Mouse (Mus musculus) midbrain, embryonic 15.5 days (tissue): ENCODE measurements around the gene Myh4. TPM values are rescaled to one million over a fixed set of nuclear protein-coding genes. Genes with fewer than 3 reads are reported as not detected.

Experiments used
- ATAC-seq: fragments of 200-750 bp; cut with Nextera tagmentation; replicated peaks from 2 replicates; pipeline ENCODE4 v1.8.0; 2017; ENCODE audit warnings: moderate TSS enrichment
- H3K27ac ChIP-seq: fragments of 300-500 bp; sonication (generic); 2 replicates; pipeline ENCODE4 v1.5.1; 2015; ENCODE audit warnings: mild to moderate bottlenecking, inconsistent platforms
- H3K27me3 ChIP-seq: fragments of 300-500 bp; sonication (generic); replicated peaks from 2 replicates; pipeline ENCODE4 v1.6.1; 2015; ENCODE audit warnings: inconsistent platforms
- H3K36me3 ChIP-seq: fragments of 300-500 bp; sonication (generic); replicated peaks from 2 replicates; pipeline ENCODE4 v1.6.1; 2015; ENCODE audit warnings: inconsistent platforms
- H3K4me1 ChIP-seq: fragments of 300-500 bp; sonication (generic); 2 replicates; pipeline ENCODE4 v1.6.1; 2015; ENCODE audit warnings: inconsistent platforms
- H3K4me2 ChIP-seq: fragments of 300-500 bp; sonication (generic); 2 replicates; pipeline ENCODE4 v1.6.1; 2015; ENCODE audit warnings: inconsistent platforms, mild to moderate bottlenecking, moderate library complexity
- H3K4me3 ChIP-seq: fragments of 300-500 bp; sonication (generic); 2 replicates; pipeline ENCODE4 v1.5.1; 2015; ENCODE audit warnings: mild to moderate bottlenecking, inconsistent platforms
- H3K9ac ChIP-seq: fragments of 300-500 bp; sonication (generic); 2 replicates; pipeline ENCODE4 v1.6.1; 2015; ENCODE audit warnings: mild to moderate bottlenecking, inconsistent platforms
- H3K9me3 ChIP-seq: fragments of 300-500 bp; sonication (generic); 2 replicates; pipeline ENCODE4 v1.6.1; 2016; ENCODE audit warnings: inconsistent platforms
- WGBS: fragments of 180-500 bp; shearing (Covaris S2); methylation state at CpG from one replicate; pipeline ENCODE4 v1.1.7; 2015; ENCODE audit warnings: mixed read lengths; 5-methylcytosine and 5-hydroxymethylcytosine counted together
- polyA plus RNA-seq: library from polyadenylated mRNA; unstranded; fragments of >200 nt; fragmentation: Nextera tagmentation; extraction: Ambion mirVana; gene quantifications from 2 replicates; pipeline ENCODE4 v1.2.1, GENCODE M21; 2015

The Myh4 gene
- polyA plus RNA-seq, 1 experiment from 2014 or later = 0.14 TPM

DNA sequence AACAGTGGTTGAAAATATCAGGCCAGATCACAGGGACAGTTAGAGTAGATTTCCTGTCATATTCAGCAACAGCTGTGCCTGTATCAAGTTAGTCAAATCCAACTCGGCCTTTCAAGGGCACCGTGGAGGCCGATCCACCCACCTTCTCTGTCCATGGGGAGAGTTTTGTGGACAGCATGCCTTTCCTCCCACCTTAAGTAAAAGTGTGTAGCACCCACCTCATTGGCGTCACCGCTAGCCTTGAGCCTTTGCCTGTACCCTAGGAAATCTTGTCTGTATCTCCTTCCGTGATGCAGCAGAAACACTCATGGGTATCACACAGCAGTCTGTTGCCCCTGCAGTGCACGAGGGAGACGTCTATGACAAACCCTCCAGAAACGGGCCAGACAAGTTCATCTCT lies 1.0 kb upstream of the Myh4 start:
- Histone ChIP-seq H3K27me3 (no peaks in the 10 kb centered on the region), H3K36me3 (no peaks in the 10 kb centered on the region), H3K4me3 (no peak overlapping the region), H3K4me1 (no peaks in the 10 kb centered on the region), H3K9me3 (no peaks in the 10 kb centered on the region), H3K4me2 (no peak overlapping the region), H3K27ac (no peak overlapping the region), H3K9ac (no peak overlapping the region)
- no peak for ATAC-seq
- WGBS = 88% methylated on average over 9 of the region's 9 CpGs

DNA sequence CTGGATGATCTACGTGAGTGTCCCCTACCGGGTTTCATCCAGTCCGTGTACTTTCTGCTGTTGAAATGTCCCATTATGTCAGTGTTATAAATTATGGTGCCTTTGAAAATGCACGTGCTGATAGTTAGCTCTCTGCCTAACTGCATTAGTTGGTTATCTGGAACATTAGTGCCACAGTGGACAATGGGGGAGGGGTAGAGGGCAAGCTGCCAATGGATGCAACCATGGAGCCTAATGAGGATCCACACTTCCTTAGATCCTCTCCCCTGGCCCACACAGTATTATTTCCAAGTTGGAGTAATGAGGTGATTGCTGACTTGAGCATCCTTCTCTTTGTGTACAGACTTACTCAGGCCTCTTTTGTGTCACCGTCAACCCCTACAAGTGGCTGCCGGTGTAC lies 3.2 kb downstream of the Myh4 start:
- H3K27me3 ChIP-seq = no peaks in the 10 kb centered on the region
- no peaks in the 10 kb centered on the region for H3K4me1 ChIP-seq
- H3K36me3 ChIP-seq = no peaks in the 10 kb centered on the region
- H3K4me3 ChIP-seq = no peak overlapping the region
- no peak overlapping the region for H3K27ac ChIP-seq
- no peak overlapping the region for H3K9ac ChIP-seq
- H3K9me3 ChIP-seq = no peaks in the 10 kb centered on the region
- no peak overlapping the region for H3K4me2 ChIP-seq
- WGBS = 90% methylated on average over 6 of the region's 6 CpGs
- no peak for ATAC-seq

DNA sequence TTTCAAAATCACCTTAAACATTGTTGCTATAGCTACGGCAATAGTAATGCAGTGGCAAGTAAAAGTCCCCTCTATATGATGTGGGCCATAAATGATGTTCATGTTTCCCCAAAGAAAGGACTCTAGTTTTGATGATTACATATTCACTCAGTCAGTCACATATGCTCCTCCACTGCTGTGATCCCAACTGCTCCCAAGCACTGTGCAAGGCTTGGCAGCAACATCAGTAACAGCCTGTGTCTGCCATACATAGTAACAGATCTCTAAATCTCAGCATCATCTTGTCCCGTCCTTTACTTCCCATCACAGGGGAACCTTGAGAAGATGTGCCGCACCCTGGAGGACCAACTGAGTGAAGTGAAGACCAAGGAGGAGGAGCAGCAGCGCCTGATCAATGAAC lies 15.9 kb downstream of the Myh4 start:
- H3K9me3 ChIP-seq = no peaks in the 10 kb centered on the region
- H3K27me3 ChIP-seq = no peaks in the 10 kb centered on the region
- H3K4me2 ChIP-seq = no peak overlapping the region
- no peaks in the 10 kb centered on the region for H3K4me1 ChIP-seq
- no peak overlapping the region for H3K4me3 ChIP-seq
- ATAC-seq = no peak
- 92% methylated on average over 4 of the region's 4 CpGs for WGBS
- H3K36me3 ChIP-seq = no peaks in the 10 kb centered on the region
- no peak overlapping the region for H3K27ac ChIP-seq
- no peak overlapping the region for H3K9ac ChIP-seq

- no peaks in the 10 kb centered on the region for H3K9me3 ChIP-seq
- H3K36me3 ChIP-seq = no peaks in the 10 kb centered on the region
- H3K9ac ChIP-seq = no peak overlapping the region
- H3K27ac ChIP-seq = no peak overlapping the region
- H3K4me2 ChIP-seq = no peak overlapping the region
- ATAC-seq = no peak
- no peak overlapping the region for H3K4me3 ChIP-seq
- WGBS = 90% methylated on average over 7 of the region's 7 CpGs
- H3K27me3 ChIP-seq = no peaks in the 10 kb centered on the region
- no peaks in the 10 kb centered on the region for H3K4me1 ChIP-seq
Observed at GRCm38 (mm10) chr11:67257048-67257447, 19.2 kb downstream of the Myh4 start.

- 87% methylated on average over 6 of the region's 6 CpGs for WGBS
- no peak for ATAC-seq
- H3K36me3 ChIP-seq = no peaks in the 10 kb centered on the region
Observed at GRCm38 (mm10) chr11:67260956-67261355, 23.1 kb downstream of the Myh4 start.

GRCm38 (mm10) chr11:67276601-67277174 lies 38.9 kb downstream of the Myh4 start, which contains the start of gene Myh8:
Gene Myh8 (plus strand): TSS chr11:67277124.
- ATAC-seq = no peak
- H3K4me2 ChIP-seq = no peak within 1 kb of the TSS
- H3K9ac ChIP-seq = no peak within 1 kb of the TSS
- whole genome bisulfite sequencing = 76% methylated on average over 10 of the region's 10 CpGs
- no peaks in the 10 kb centered on the region for H3K27me3 ChIP-seq
- no peaks in the 10 kb centered on the region for H3K9me3 ChIP-seq
- H3K4me3 ChIP-seq = no peak within 1 kb of the TSS
- H3K36me3 ChIP-seq = no peaks in the 10 kb centered on the region
- H3K27ac ChIP-seq = no peak within 1 kb of the TSS
- H3K4me1 ChIP-seq = no peaks in the 10 kb centered on the region

More at GRCm38 (mm10) chr11:67260956-67261355, 23.1 kb downstream of the Myh4 start:
- no peak overlapping the region for H3K27ac ChIP-seq
- H3K4me2 ChIP-seq = no peak overlapping the region
- no peaks in the 10 kb centered on the region for H3K27me3 ChIP-seq
- no peaks in the 10 kb centered on the region for H3K9me3 ChIP-seq
- H3K9ac ChIP-seq = no peak overlapping the region
- H3K4me3 ChIP-seq = no peak overlapping the region
- H3K4me1 ChIP-seq = no peaks in the 10 kb centered on the region

DNA sequence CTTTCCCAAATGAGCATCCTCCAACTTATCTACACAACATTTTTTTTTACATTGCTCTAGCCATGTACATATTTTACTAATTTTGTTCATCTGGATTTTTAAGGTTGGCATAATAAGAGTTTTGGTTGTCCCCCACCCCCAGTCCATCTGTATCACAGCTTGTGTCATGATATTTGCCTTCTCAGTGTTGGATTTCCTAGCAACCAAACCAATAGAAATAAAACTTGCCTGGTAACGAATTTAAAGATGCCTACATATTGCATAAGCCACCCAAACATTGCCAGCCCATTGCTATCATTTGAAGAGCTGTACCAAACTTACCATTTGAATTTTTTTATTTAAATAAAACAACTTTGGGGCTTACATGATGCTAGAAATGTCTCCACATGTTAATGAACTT lies 55.6 kb downstream of the Myh4 start:
- H3K4me2 ChIP-seq = no peak overlapping the region
- no peak overlapping the region for H3K9ac ChIP-seq
- no peaks in the 10 kb centered on the region for H3K36me3 ChIP-seq
- H3K27me3 ChIP-seq = no peaks in the 10 kb centered on the region
- H3K27ac ChIP-seq = no peak overlapping the region
- no peak overlapping the region for H3K4me3 ChIP-seq
- no peak for ATAC-seq
- H3K9me3 ChIP-seq = no peaks in the 10 kb centered on the region
- WGBS = 87% methylated on average over 1 of the region's 1 CpGs
- no peaks in the 10 kb centered on the region for H3K4me1 ChIP-seq

Other genes with a start within 250 kb of the Myh4 start
- 0.54 and 0.59 TPM in 2 replicates for gene Tmem220, start 212.9 kb upstream of the Myh4 start, polyA plus RNA-seq
- gene Adprm, start 185.4 kb upstream of the Myh4 start, polyA plus RNA-seq = 32.4 and 35.3 TPM in 2 replicates
- gene Sco1, start 185.4 kb upstream of the Myh4 start, polyA plus RNA-seq = 13.5 and 14.0 TPM in 2 replicates
- gene Myh3, start 159.7 kb upstream of the Myh4 start, polyA plus RNA-seq = 0.15 and 0.22 TPM in 2 replicates
- gene Myh2, start 67.0 kb upstream of the Myh4 start, polyA plus RNA-seq = 0.08 and 0.25 TPM in 2 replicates
- 0.05 and 0.10 TPM in 2 replicates for gene Myh1, start 38.0 kb upstream of the Myh4 start, polyA plus RNA-seq
- 0.89 and 1.8 TPM in 2 replicates for gene Myh8, start 39.1 kb downstream of the Myh4 start, polyA plus RNA-seq
- 0.10 TPM in 2 replicates for gene Myh13, start 83.6 kb downstream of the Myh4 start, polyA plus RNA-seq
- 36.1 and 37.6 TPM in 2 replicates for gene Gas7, start 217.4 kb downstream of the Myh4 start, polyA plus RNA-seq